Mouse (Mus musculus) spleen, adult 2 months (tissue): ENCODE data around the gene Dydc1. TPM values are rescaled to one million over a fixed set of nuclear protein-coding genes. Genes with fewer than 3 reads are reported as not detected.

Experiments used
- DNase-seq, 2 experiments: peaks; one replicate each; pipeline versions ENCODE4 v3.0.0 to v3.0.0-alpha.2; 2012 to 2021; ENCODE audit warnings: low spot score in 2 of 2, low read depth in 1 of 2
- H3K27ac ChIP-seq: fragments of 200-500 bp; 2 replicates; pipeline ENCODE4 v1.5.1; 2012; ENCODE audit warnings: low read length, inconsistent platforms; ENCODE audit not compliant: insufficient read depth
- H3K27me3 ChIP-seq: fragments of 200-500 bp; 2 replicates; pipeline ENCODE4 v1.6.1; 2012; ENCODE audit warnings: mild to moderate bottlenecking, moderate library complexity, low read length, inconsistent platforms; ENCODE audit not compliant: control insufficient read depth, insufficient read depth
- H3K36me3 ChIP-seq: fragments of 200-500 bp; 2 replicates; pipeline ENCODE4 v1.6.1; 2012; ENCODE audit warnings: mild to moderate bottlenecking, low read length, inconsistent platforms; ENCODE audit not compliant: control insufficient read depth, insufficient read depth
- H3K4me1 ChIP-seq: fragments of 200-500 bp; 2 replicates; pipeline ENCODE4 v1.6.1; 2011; ENCODE audit warnings: inconsistent platforms; ENCODE audit not compliant: control insufficient read depth, insufficient read depth, insufficient read length
- H3K4me3 ChIP-seq: fragments of 200-500 bp; 2 replicates; pipeline ENCODE4 v1.5.1; 2011; ENCODE audit warnings: mild to moderate bottlenecking, inconsistent platforms; ENCODE audit not compliant: insufficient read depth, insufficient read length; ENCODE audit errors: extremely low read depth
- CTCF ChIP-seq: fragments of 200-500 bp; IDR thresholded peaks from 2 replicates; pipeline ENCODE4 v1.5.1; 2011; ENCODE audit warnings: mild to moderate bottlenecking, inconsistent platforms; ENCODE audit not compliant: insufficient read depth, insufficient read length, insufficient replicate concordance; ENCODE audit errors: extremely low read depth
- POLR2A ChIP-seq: fragments of 200-500 bp; IDR thresholded peaks from 2 replicates; pipeline ENCODE4 v1.6.1; 2011; ENCODE audit warnings: low read depth, low read length, inconsistent platforms
- WGBS: fragments of 180-500 bp; shearing (Covaris S2); methylation state at CpG from one replicate; pipeline ENCODE4 v1.1.7; 2018; 5-methylcytosine and 5-hydroxymethylcytosine counted together
- polyA plus RNA-seq: library from polyadenylated mRNA; depleted of rRNA; stranded (reverse); fragments of >200 nt; gene quantifications from 2 replicates; pipeline ENCODE4 v1.2.3, GENCODE M21; 2012

Gene Dydc1
- polyA plus RNA-seq, 1 experiment: not detected

- no peak for DNase-seq
- no peak within 1 kb of the TSS for H3K4me3 ChIP-seq
- H3K4me1 ChIP-seq: peaks cover 6% of the 10 kb centered on the region; the same call in 1 of the 2 replicates
- H3K27ac ChIP-seq: no peak within 1 kb of the TSS
- no peaks in the 10 kb centered on the region for H3K27me3 ChIP-seq
- H3K36me3 ChIP-seq: no peaks in the 10 kb centered on the region
- TF ChIP-seq CTCF: no peak
- TF ChIP-seq POLR2A: no peak
These were observed 3.6 kb upstream of the Dydc1 start, which contains the start of gene Dydc2 for GRCm38 (mm10) chr14:41069108-41069507. Gene Dydc2, minus strand, starts transcription at chr14:41069208.

GRCm38 (mm10) chr14:41070343-41070742 lies 2.4 kb upstream of the Dydc1 start:
- no peak overlapping the region for H3K27ac ChIP-seq
- no peak for DNase-seq
- no peaks in the 10 kb centered on the region for H3K27me3 ChIP-seq
- H3K36me3 ChIP-seq: no peaks in the 10 kb centered on the region
- no peak overlapping the region for H3K4me3 ChIP-seq
- H3K4me1 ChIP-seq: peaks cover 6% of the 10 kb centered on the region; the same call in 1 of the 2 replicates
- 78% methylated on average over 3 of the region's 3 CpGs for WGBS
- TF ChIP-seq CTCF: no peak

GRCm38 (mm10) chr14:41072944-41073275 lies 199 bp downstream of the Dydc1 start:
- Histone ChIP-seq H3K27ac (no peak overlapping the region), H3K27me3 (no peaks in the 10 kb centered on the region), H3K4me3 (no peak overlapping the region; the same call in 1 of the 2 replicates), H3K36me3 (no peaks in the 10 kb centered on the region), H3K4me1 (peaks cover 6% of the 10 kb centered on the region; the same call in 1 of the 2 replicates)
- no peak for DNase-seq
- TF ChIP-seq POLR2A: no peak
- no peak for TF ChIP-seq CTCF
- WGBS: 5% methylated on average over 8 of the region's 8 CpGs

GRCm38 (mm10) chr14:41082408-41082807 lies 9.7 kb downstream of the Dydc1 start:
- TF ChIP-seq POLR2A (no peak), CTCF (no peak)
- 44% methylated on average over 2 of the region's 2 CpGs for WGBS
- no peak for DNase-seq
- Histone ChIP-seq H3K27ac (no peak overlapping the region), H3K27me3 (no peaks in the 10 kb centered on the region), H3K36me3 (no peaks in the 10 kb centered on the region), H3K4me1 (no peaks in the 10 kb centered on the region), H3K4me3 (no peak overlapping the region)

GRCm38 (mm10) chr14:41087509-41087908 lies 14.8 kb downstream of the Dydc1 start:
- Histone ChIP-seq H3K27me3 (no peaks in the 10 kb centered on the region), H3K4me1 (no peaks in the 10 kb centered on the region), H3K36me3 (no peaks in the 10 kb centered on the region), H3K27ac (no peak overlapping the region), H3K4me3 (no peak overlapping the region)
- WGBS: 84% methylated on average over 1 of the region's 1 CpGs
- peak in 1 of 2 experiments; percentile 8 for DNase-seq
- TF ChIP-seq POLR2A (no peak), CTCF (no peak)

GRCm38 (mm10) chr14:41090777-41091176 lies 18.1 kb downstream of the Dydc1 start:
- peak in 1 of 2 experiments; percentile 4 for DNase-seq
- H3K27me3 ChIP-seq: no peaks in the 10 kb centered on the region
- no peak overlapping the region for H3K4me3 ChIP-seq
- H3K27ac ChIP-seq: no peak overlapping the region
- 56% methylated on average over 8 of the region's 8 CpGs for WGBS
- no peak for TF ChIP-seq CTCF
- no peak for TF ChIP-seq POLR2A
- H3K4me1 ChIP-seq: no peaks in the 10 kb centered on the region
- H3K36me3 ChIP-seq: no peaks in the 10 kb centered on the region

GRCm38 (mm10) chr14:41094114-41094513 lies 21.4 kb downstream of the Dydc1 start:
- H3K36me3 ChIP-seq: no peaks in the 10 kb centered on the region
- no peak overlapping the region for H3K27ac ChIP-seq
- no peak for TF ChIP-seq POLR2A
- no peak for TF ChIP-seq CTCF
- H3K4me1 ChIP-seq: no peaks in the 10 kb centered on the region
- 46% methylated on average over 1 of the region's 1 CpGs for WGBS
- no peaks in the 10 kb centered on the region for H3K27me3 ChIP-seq
- DNase-seq: no peak
- H3K4me3 ChIP-seq: no peak overlapping the region
